Mouse (Mus musculus) kidney, adult 2 months (tissue): Measurements from ENCODE around the gene Pcsk1n. TPM values are rescaled to one million over a fixed set of nuclear protein-coding genes. Genes with fewer than 3 reads are reported as not detected.
"Not testable (repeated sequence)": the region's sequence is repeated elsewhere in the genome, so short reads cannot be mapped to it uniquely, and the experiment has no call there.

Source experiments
- DNase-seq: peaks from one replicate; pipeline ENCODE4 v3.0.0; 2021
- H3K27ac ChIP-seq: fragments of 200-500 bp; 2 replicates; pipeline ENCODE4 v1.5.1; 2012; ENCODE audit warnings: low read depth, low read length, control low read depth, inconsistent platforms; ENCODE audit not compliant: insufficient read depth
- H3K27me3 ChIP-seq: fragments of 200-500 bp; replicated peaks from 2 replicates; pipeline ENCODE4 v1.6.1; 2012; ENCODE audit warnings: mild to moderate bottlenecking, moderate library complexity, low read length, inconsistent platforms; ENCODE audit not compliant: control insufficient read depth, insufficient read depth
- H3K36me3 ChIP-seq: fragments of 200-500 bp; 2 replicates; pipeline ENCODE4 v1.6.1; 2012; ENCODE audit warnings: mild to moderate bottlenecking, moderate library complexity, low read length, inconsistent platforms; ENCODE audit not compliant: control insufficient read depth, insufficient read depth
- H3K4me1 ChIP-seq: fragments of 200-500 bp; 2 replicates; pipeline ENCODE4 v1.6.1; 2011; ENCODE audit warnings: low read length; ENCODE audit not compliant: control insufficient read depth, insufficient read depth
- H3K4me3 ChIP-seq: fragments of 200-500 bp; 2 replicates; pipeline ENCODE4 v1.5.1; 2011; ENCODE audit warnings: mild to moderate bottlenecking, low read depth, low read length, control low read depth; ENCODE audit not compliant: insufficient read depth
- CTCF ChIP-seq: fragments of 200-500 bp; conservative IDR thresholded peaks from 2 replicates; pipeline ENCODE4 v1.5.1; 2011; ENCODE audit warnings: low read depth, mild to moderate bottlenecking, control low read depth, low read length, moderate library complexity, mixed read lengths; ENCODE audit not compliant: insufficient read depth, insufficient read length
- POLR2A ChIP-seq: fragments of 200-500 bp; IDR thresholded peaks from one replicate; pipeline ENCODE4 v1.6.1; 2011; ENCODE audit warnings: low read depth, low read length, control low read depth
- WGBS: fragments of 180-500 bp; shearing (Covaris S2); methylation state at CpG from one replicate; pipeline ENCODE4 v1.1.7; 2018; 5-methylcytosine and 5-hydroxymethylcytosine counted together
- polyA plus RNA-seq: library from polyadenylated mRNA; depleted of rRNA; stranded (reverse); fragments of >200 nt; gene quantifications from 2 replicates; pipeline ENCODE4 v1.2.3, GENCODE M21; 2012

The Pcsk1n gene
- polyA plus RNA-seq, 1 experiment: 0.91 TPM

DNA sequence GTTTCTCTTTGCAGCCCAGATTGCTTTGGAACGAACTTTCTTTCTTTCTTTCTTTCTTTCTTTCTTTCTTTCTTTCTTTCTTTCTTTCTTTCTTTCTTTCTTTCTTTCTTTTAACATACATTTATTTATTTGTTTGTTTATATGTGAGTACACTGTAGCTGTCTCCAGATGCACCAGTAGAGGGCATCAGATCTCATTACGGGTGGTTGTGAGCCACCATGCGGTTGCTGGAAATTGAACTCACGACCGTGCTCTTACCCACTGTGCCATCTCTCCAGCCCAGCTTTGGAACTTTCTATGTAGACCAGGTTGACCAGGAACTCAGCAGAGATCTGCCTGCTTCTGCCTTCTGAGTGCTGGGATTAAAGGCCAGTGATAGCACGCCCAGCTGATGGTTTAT is 1.7 kb upstream of the Pcsk1n start:
- H3K4me1 ChIP-seq, H3K36me3 ChIP-seq, DNase-seq, H3K4me3 ChIP-seq, H3K27ac ChIP-seq, H3K27me3 ChIP-seq: not testable (repeated sequence)
- 79% methylated on average over 6 of the region's 6 CpGs for WGBS
- 0 out of 2 replicates have a peak, but pooled peaks have one; percentile 14 for TF ChIP-seq CTCF

DNA sequence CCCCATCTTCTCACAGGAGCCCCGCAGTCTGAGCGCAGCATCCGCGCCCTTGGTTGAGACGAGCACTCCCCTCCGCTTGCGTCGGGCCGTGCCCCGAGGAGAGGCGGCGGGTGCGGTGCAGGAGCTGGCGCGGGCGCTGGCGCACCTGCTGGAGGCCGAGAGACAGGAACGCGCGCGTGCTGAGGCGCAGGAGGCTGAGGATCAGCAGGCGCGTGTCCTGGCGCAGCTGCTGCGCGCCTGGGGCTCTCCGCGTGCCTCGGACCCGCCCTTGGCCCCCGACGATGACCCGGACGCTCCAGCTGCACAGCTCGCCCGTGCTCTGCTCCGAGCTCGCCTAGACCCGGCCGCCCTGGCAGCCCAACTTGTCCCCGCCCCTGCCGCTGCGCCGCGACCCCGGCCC is 2.4 kb downstream of the Pcsk1n start:
- no peak overlapping the region for H3K27ac ChIP-seq
- no peaks in the 10 kb centered on the region; the same call in 1 of the 2 replicates for H3K27me3 ChIP-seq
- H3K4me3 ChIP-seq: 0 out of 2 replicates have a peak overlapping the region, but pooled peaks have one; percentile 8

DNA sequence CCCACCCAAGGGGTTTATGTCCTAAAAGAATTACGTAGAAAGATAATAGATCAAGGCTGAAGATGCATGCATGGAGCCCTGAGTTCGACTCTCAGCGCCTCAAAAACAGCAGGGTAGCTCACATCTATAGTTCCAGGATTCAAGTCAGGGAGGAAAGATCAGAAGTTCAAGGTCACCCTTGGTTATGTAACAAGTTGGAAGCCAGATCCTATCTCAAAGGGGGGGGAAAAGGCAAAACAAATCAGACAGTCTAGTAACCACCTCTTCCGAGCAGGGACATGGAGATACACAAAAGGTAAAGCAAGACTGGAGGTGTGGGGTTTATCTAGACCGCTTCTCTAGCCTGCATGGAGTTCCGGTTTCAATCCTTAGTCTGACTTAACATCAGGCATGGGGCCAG is 6.6 kb downstream of the Pcsk1n start:
- DNase-seq: no peak
- Histone ChIP-seq H3K27me3 (no peaks in the 10 kb centered on the region), H3K4me1 (no peaks in the 10 kb centered on the region), H3K4me3 (no peak overlapping the region), H3K27ac (no peak overlapping the region), H3K36me3 (no peaks in the 10 kb centered on the region)
- TF ChIP-seq CTCF (no peak), POLR2A (no peak)
- WGBS: 85% methylated on average over 6 of the region's 6 CpGs

More for the DNA sequence above, 2.4 kb downstream of the Pcsk1n start:
- Histone ChIP-seq H3K4me1 (no peaks in the 10 kb centered on the region), H3K36me3 (no peaks in the 10 kb centered on the region)
- under 1% methylated on average over 44 of the region's 48 CpGs for WGBS
- no peak for DNase-seq
- TF ChIP-seq CTCF (no peak), POLR2A (no peak)

DNA sequence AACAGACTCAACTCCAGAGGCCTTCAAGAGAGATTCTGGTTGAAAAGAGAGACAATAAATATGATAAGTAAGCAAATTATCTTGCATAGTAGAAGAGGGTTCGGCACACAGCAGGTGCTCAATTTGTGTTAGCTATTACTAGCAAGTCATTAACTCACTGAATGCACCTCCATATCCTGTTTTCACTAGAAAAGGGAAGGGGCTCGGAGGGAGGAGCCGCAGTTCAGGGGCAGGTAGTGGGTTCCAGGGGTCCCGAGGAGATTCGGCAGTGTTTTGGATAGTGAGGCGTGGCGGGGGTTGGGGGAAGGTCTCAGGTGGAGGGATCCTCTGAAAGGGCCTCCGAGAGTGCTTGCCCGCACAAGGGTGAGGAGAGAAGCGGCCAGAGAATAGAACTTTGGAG is 7.5 kb downstream of the Pcsk1n start:
- Histone ChIP-seq H3K36me3 (no peaks in the 10 kb centered on the region), H3K4me1 (no peaks in the 10 kb centered on the region), H3K27me3 (no peaks in the 10 kb centered on the region), H3K4me3 (no peak overlapping the region), H3K27ac (no peak overlapping the region)
- WGBS: 43% methylated on average over 10 of the region's 10 CpGs
- DNase-seq: no peak
- no peak for TF ChIP-seq CTCF
- TF ChIP-seq POLR2A: no peak

DNA sequence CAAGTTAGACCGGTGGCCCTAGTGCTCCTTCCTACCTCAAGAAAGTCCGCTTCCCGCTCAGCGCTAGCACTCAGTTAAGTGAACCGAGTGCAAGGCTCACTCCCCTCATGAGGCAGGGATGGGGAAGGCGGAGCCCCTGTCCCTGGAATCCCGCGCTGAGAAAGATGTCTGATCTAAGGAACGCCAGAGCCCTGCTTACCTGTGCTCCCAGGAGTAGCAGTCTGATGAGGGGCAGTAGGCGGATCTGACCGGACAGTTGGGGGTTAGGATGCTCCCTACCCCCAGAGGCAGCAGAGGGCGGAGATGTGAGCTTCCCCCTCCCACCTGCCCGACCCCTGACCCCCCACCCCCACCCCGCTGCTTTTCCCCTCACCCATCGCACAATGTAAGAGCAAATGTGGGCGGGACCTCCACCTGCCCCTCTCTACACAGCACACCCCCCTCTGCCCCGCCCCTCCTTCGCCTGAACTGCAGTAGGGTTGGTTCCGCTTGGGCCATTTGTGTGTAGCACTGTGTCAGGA is 8.7 kb downstream of the Pcsk1n start, which contains the start of gene Eras:
Eras (minus strand) TSS at position 338 of the 521 bp plus-strand sequence.
- H3K4me1 ChIP-seq: no peaks in the 10 kb centered on the region
- DNase-seq: no peak
- H3K27me3 ChIP-seq: no peaks in the 10 kb centered on the region
- H3K4me3 ChIP-seq: no peak within 1 kb of the TSS
- TF ChIP-seq CTCF (no peak), POLR2A (no peak)
- 24% methylated on average over 16 of the region's 19 CpGs for WGBS
- H3K27ac ChIP-seq: no peak within 1 kb of the TSS
- no peaks in the 10 kb centered on the region for H3K36me3 ChIP-seq

DNA sequence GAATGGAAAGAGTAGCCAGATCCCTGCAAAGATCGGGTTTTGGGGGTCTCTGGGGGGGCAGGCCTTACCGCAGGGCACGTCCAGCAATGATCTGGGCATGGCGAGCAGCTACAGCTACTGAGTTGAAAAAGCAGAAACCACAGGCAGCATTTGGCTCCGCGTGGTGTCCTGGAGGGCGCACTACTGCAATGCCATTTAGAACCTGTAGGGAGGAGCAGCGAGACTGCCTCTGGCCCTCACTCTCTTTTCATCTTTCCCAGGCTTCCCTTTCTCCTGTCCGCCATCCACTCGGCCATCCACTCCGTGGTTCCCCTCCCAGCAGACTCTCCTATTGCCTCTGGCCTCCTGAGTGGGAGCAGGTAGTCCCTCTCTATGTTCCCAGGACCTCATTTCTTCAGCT is 17.3 kb downstream of the Pcsk1n start:
- Histone ChIP-seq H3K27me3 (no peaks in the 10 kb centered on the region), H3K4me1 (no peaks in the 10 kb centered on the region), H3K4me3 (no peak overlapping the region), H3K27ac (no peak overlapping the region), H3K36me3 (no peaks in the 10 kb centered on the region)
- WGBS: 64% methylated on average over 11 of the region's 11 CpGs
- TF ChIP-seq POLR2A (no peak), CTCF (0 out of 2 replicates have a peak, but pooled peaks have one; percentile 22)
- DNase-seq: no peak

DNA sequence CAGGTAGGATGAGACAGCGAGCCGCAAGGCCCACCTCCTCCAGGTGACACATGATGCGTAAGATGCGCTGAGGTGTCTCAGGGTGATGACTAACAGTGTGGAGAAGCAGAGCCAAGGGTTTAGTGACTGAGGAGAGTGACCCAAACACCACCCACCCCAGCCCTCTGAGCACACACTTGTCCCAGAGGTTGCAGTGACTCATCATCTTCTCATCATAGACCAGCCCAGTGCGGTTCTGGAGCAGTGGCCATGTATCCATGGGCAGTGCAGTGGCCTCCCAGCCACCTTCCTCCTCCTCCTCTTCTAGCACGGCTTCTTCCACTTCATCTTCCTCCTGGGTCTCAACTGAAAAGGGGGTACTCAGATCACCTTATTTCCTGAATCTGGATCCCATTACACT is 18.0 kb downstream of the Pcsk1n start:
- H3K27ac ChIP-seq: no peak overlapping the region
- no peaks in the 10 kb centered on the region for H3K4me1 ChIP-seq
- no peaks in the 10 kb centered on the region for H3K27me3 ChIP-seq
- TF ChIP-seq POLR2A (no peak), CTCF (no peak)
- 97% methylated on average over 6 of the region's 6 CpGs for WGBS
- DNase-seq: no peak
- H3K36me3 ChIP-seq: no peaks in the 10 kb centered on the region
- no peak overlapping the region for H3K4me3 ChIP-seq
